Mouse (Mus musculus) spleen, adult 2 months (tissue): ENCODE results near the gene Rragd. TPM values are rescaled to one million over a fixed set of nuclear protein-coding genes. Genes with fewer than 3 reads are reported as not detected.

Source experiments
- DNase-seq, 2 experiments: peaks; one replicate each; pipeline versions ENCODE4 v3.0.0 to v3.0.0-alpha.2; 2012 to 2021; ENCODE audit warnings: low spot score in 2 of 2, low read depth in 1 of 2
- H3K27ac ChIP-seq: fragments of 200-500 bp; 2 replicates; pipeline ENCODE4 v1.5.1; 2012; ENCODE audit warnings: low read length, inconsistent platforms; ENCODE audit not compliant: insufficient read depth
- H3K27me3 ChIP-seq: fragments of 200-500 bp; 2 replicates; pipeline ENCODE4 v1.6.1; 2012; ENCODE audit warnings: mild to moderate bottlenecking, moderate library complexity, low read length, inconsistent platforms; ENCODE audit not compliant: control insufficient read depth, insufficient read depth
- H3K36me3 ChIP-seq: fragments of 200-500 bp; 2 replicates; pipeline ENCODE4 v1.6.1; 2012; ENCODE audit warnings: mild to moderate bottlenecking, low read length, inconsistent platforms; ENCODE audit not compliant: control insufficient read depth, insufficient read depth
- H3K4me1 ChIP-seq: fragments of 200-500 bp; 2 replicates; pipeline ENCODE4 v1.6.1; 2011; ENCODE audit warnings: inconsistent platforms; ENCODE audit not compliant: control insufficient read depth, insufficient read depth, insufficient read length
- H3K4me3 ChIP-seq: fragments of 200-500 bp; 2 replicates; pipeline ENCODE4 v1.5.1; 2011; ENCODE audit warnings: mild to moderate bottlenecking, inconsistent platforms; ENCODE audit not compliant: insufficient read depth, insufficient read length; ENCODE audit errors: extremely low read depth
- CTCF ChIP-seq: fragments of 200-500 bp; IDR thresholded peaks from 2 replicates; pipeline ENCODE4 v1.5.1; 2011; ENCODE audit warnings: mild to moderate bottlenecking, inconsistent platforms; ENCODE audit not compliant: insufficient read depth, insufficient read length, insufficient replicate concordance; ENCODE audit errors: extremely low read depth
- POLR2A ChIP-seq: fragments of 200-500 bp; IDR thresholded peaks from 2 replicates; pipeline ENCODE4 v1.6.1; 2011; ENCODE audit warnings: low read depth, low read length, inconsistent platforms
- WGBS: fragments of 180-500 bp; shearing (Covaris S2); methylation state at CpG from one replicate; pipeline ENCODE4 v1.1.7; 2018; 5-methylcytosine and 5-hydroxymethylcytosine counted together
- polyA plus RNA-seq: library from polyadenylated mRNA; depleted of rRNA; stranded (reverse); fragments of >200 nt; gene quantifications from 2 replicates; pipeline ENCODE4 v1.2.3, GENCODE M21; 2012

Gene Rragd
- polyA plus RNA-seq, 1 experiment = 1.3 TPM

GRCm38 (mm10) chr4:32977331-32977730 is 5.5 kb upstream of the Rragd start:
- 87% methylated on average over 4 of the region's 4 CpGs for WGBS
- H3K4me3 ChIP-seq = no peak overlapping the region
- H3K27ac ChIP-seq = no peak overlapping the region
- H3K4me1 ChIP-seq = no peaks in the 10 kb centered on the region
- no peak for TF ChIP-seq CTCF
- no peak for TF ChIP-seq POLR2A
- H3K36me3 ChIP-seq = no peaks in the 10 kb centered on the region
- H3K27me3 ChIP-seq = no peaks in the 10 kb centered on the region
- DNase-seq = no peak

GRCm38 (mm10) chr4:32980061-32980460 is 2.8 kb upstream of the Rragd start:
- Histone ChIP-seq H3K4me1 (peaks cover 9% of the 10 kb centered on the region), H3K27me3 (peaks cover 7% of the 10 kb centered on the region; the same call in 1 of the 2 replicates), H3K4me3 (no peak overlapping the region), H3K27ac (no peak overlapping the region), H3K36me3 (no peaks in the 10 kb centered on the region)
- WGBS = 95% methylated on average over 3 of the region's 3 CpGs
- TF ChIP-seq POLR2A = no peak
- no peak for TF ChIP-seq CTCF
- no peak for DNase-seq

DNA sequence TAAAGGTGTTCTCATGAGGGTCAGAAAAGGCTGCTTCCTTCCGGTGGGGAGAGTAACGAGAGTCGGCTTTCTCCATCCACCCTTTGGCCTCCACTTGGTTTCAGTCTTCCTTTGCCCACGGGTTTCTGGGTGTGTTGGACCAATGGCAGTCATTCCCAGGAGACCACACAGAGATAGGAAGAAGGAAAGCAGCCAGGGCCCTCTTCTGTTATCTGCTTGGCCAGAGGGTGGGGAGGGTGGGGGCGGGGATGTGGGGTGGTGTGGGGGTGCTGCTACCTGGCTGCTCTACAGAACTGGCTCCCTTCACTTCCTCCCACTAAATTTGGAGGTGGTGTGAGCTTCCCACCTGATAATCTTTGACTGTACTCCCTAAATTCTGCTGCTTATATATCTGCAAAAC is 1.2 kb upstream of the Rragd start:
- Histone ChIP-seq H3K27me3 (peaks cover 7% of the 10 kb centered on the region; the same call in 1 of the 2 replicates), H3K4me1 (peaks cover 9% of the 10 kb centered on the region), H3K4me3 (no peak overlapping the region), H3K27ac (no peak overlapping the region), H3K36me3 (no peaks in the 10 kb centered on the region)
- TF ChIP-seq CTCF (no peak), POLR2A (no peak)
- WGBS = 20% methylated on average over 5 of the region's 5 CpGs
- no peak for DNase-seq

- 12% methylated on average over 15 of the region's 15 CpGs for WGBS
- no peaks in the 10 kb centered on the region for H3K36me3 ChIP-seq
- peaks cover 11% of the 10 kb centered on the region for H3K4me1 ChIP-seq
- TF ChIP-seq POLR2A (no peak), CTCF (no peak)
- no peak overlapping the region for H3K27ac ChIP-seq
- H3K27me3 ChIP-seq = peaks cover 7% of the 10 kb centered on the region; the same call in 1 of the 2 replicates
- no peak overlapping the region for H3K4me3 ChIP-seq
- no peak for DNase-seq
Observed at GRCm38 (mm10) chr4:32982041-32982715, 659 bp upstream of the Rragd start.

GRCm38 (mm10) chr4:32983176-32984155 is 629 bp downstream of the Rragd start:
- DNase-seq = peak in 1 of 2 experiments; percentile 43
- H3K4me1 ChIP-seq = peaks cover 11% of the 10 kb centered on the region
- H3K27me3 ChIP-seq = peaks cover 7% of the 10 kb centered on the region; the same call in 1 of the 2 replicates
- under 1% methylated on average over 89 of the region's 94 CpGs for WGBS
- peak overlapping the region; percentile 81 for H3K4me3 ChIP-seq
- H3K27ac ChIP-seq = no peak overlapping the region; the same call in 1 of the 2 replicates
- H3K36me3 ChIP-seq = no peaks in the 10 kb centered on the region
- TF ChIP-seq POLR2A = no peak
- TF ChIP-seq CTCF = no peak

- H3K4me3 ChIP-seq = 0 out of 2 replicates have a peak overlapping the region, but pooled peaks have one; percentile 15
- 3% methylated on average over 13 of the region's 13 CpGs for WGBS
- peaks cover 11% of the 10 kb centered on the region for H3K4me1 ChIP-seq
- no peak overlapping the region for H3K27ac ChIP-seq
- TF ChIP-seq POLR2A (no peak), CTCF (no peak)
- H3K27me3 ChIP-seq = peaks cover 7% of the 10 kb centered on the region; the same call in 1 of the 2 replicates
- H3K36me3 ChIP-seq = no peaks in the 10 kb centered on the region
- DNase-seq = no peak
Observed at GRCm38 (mm10) chr4:32984242-32984641, 1.4 kb downstream of the Rragd start.
